Mouse (Mus musculus) liver, adult 2 months (tissue): ENCODE measurements at regions not wholly inside any gene's neighbourhood (a gene's known extent, or its start where the extent isn't known, plus 50 kb on each side); places are given as distances from the start of the nearest gene placed in this dataset.

Experiments used
- CTCF ChIP-seq: fragments of 200-500 bp; IDR thresholded peaks from 2 replicates; pipeline ENCODE4 v1.5.1; 2011; ENCODE audit warnings: low read depth, low read length, control low read depth
- POLR2A ChIP-seq: fragments of 200-500 bp; IDR thresholded peaks from 2 replicates; pipeline ENCODE4 v1.6.1; 2011; ENCODE audit warnings: low read length, control low read depth; ENCODE audit not compliant: insufficient read depth; ENCODE audit errors: extremely low read depth

- TF ChIP-seq CTCF (no peak), POLR2A (no peak)
Observed at GRCm38 (mm10) chr5:43133672-43134071, 99.3 kb upstream of the Cpeb2 start.
